Mouse (Mus musculus) gastrocnemius, adult 2 months (tissue): Measurements from ENCODE around the gene Rora. TPM values are rescaled to one million over a fixed set of nuclear protein-coding genes. Genes with fewer than 3 reads are reported as not detected.

Experiments
- DNase-seq: peaks from one replicate; pipeline ENCODE4 v3.0.0; 2022
- H3K27ac ChIP-seq: fragments of 200-600 bp; 2 replicates; pipeline ENCODE4 v1.8.1; 2022; ENCODE audit warnings: mild to moderate bottlenecking
- H3K4me3 ChIP-seq: fragments of 200-600 bp; 2 replicates; pipeline ENCODE4 v1.8.1; 2022; ENCODE audit warnings: mild to moderate bottlenecking, moderate library complexity
- CTCF ChIP-seq: fragments of 200-600 bp; IDR thresholded peaks from 2 replicates; pipeline ENCODE4 v1.8.1; 2022; ENCODE audit warnings: antibody characterized with exemption, mild to moderate bottlenecking, moderate library complexity
- intact Hi-C: fragments of 180-260 bp; cut with DNase I; formaldehyde crosslinking; loops from one replicate; pipeline ENCODE4 v1.15.1; 2025
- total RNA-seq, 2 experiments: library from RNA; stranded (reverse); gene quantifications; 2 replicates each; pipeline ENCODE4 v1.2.3; 2021

Gene Rora
- total RNA-seq, 2 experiments from 2014 or later = 60.6 to 112 TPM

DNA sequence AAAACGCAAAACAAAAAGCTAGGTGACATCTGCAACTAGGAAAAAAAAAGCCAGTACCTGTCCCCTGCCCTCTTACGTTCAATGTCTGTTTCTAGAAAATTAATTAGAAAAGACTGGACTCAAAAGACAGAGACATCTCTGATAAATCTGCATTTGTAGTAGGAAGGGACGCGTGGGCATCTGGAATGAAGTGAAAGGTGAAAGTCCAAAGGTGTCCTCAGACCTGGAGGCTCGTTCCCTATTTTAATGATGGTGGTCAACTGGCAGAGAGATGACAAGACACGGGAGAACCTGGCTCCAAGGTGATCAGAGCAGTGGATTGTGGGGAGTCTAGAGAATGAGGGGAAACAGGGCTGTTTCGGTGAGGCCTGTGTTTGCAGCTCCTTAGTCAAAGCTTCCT lies 674.0 kb downstream of the Rora start:
- no peak overlapping the region for H3K4me3 ChIP-seq
- TF ChIP-seq CTCF = no peak
- H3K27ac ChIP-seq = 0 out of 2 replicates have a peak overlapping the region, but pooled peaks have one; percentile 5
- intact Hi-C loops = no loop called here
- DNase-seq = no peak

DNA sequence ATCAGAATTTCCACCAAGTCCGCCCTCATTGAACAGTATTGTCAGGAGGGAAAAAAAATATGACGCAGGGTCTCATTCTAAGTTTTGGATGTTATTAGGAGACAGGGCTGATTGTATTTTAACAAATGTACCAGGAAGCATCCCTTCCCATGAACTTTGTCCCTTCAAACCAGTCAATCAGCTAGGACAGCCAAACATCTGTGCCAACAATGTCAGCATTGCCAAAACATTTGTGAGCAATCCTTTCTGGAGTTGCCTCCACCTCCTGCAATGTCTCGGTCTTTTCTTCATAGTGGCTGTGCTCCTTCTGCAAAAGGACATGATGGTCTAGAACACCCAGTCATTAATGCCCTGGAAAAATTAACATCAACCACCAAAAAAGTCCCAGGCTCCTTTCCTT lies 678.2 kb downstream of the Rora start:
- no peak overlapping the region for H3K4me3 ChIP-seq
- intact Hi-C loops = no loop called here
- DNase-seq = peak; percentile 51
- TF ChIP-seq CTCF = no peak
- H3K27ac ChIP-seq = peak overlapping the region; percentile 71

DNA sequence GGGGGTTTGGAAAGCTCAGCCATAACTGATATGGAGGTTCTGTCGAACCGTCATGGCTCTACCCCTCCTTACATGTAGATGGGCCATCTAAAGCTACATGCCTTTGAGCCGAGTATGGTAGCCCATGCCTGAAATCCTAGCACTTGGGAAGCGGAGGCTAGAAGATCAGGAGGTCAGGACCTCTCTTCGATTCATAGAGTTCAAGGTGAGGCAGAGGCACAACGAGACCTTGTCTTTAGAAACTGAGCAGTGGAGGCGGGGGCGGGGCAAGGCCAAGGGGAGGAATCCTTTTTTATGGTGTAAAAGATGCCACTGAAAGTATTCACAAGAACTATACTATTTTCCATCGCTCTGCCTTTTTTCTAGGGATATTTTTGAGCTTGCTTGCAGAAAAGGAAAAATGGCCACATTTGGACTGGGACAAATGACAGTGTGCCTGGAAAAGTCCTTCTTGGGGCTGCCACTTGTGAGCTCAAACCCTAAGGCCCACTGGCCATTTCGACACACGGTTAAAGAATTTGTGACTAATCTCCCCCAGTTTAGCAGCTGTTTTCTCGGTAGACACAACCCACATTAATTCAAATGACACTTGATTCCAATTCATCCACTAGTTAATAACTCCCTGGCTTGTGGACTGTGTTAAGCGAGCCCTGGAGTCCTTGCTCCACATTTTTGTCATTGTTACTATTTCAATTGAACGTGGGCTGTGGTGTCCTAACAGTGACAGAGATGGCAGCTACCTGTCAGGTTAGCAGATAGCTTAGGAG lies 679.4 kb downstream of the Rora start:
- H3K4me3 ChIP-seq = no peak overlapping the region
- intact Hi-C loops = no loop called here
- H3K27ac ChIP-seq = peak overlapping the region; percentile 71
- DNase-seq = no peak
- no peak for TF ChIP-seq CTCF

DNA sequence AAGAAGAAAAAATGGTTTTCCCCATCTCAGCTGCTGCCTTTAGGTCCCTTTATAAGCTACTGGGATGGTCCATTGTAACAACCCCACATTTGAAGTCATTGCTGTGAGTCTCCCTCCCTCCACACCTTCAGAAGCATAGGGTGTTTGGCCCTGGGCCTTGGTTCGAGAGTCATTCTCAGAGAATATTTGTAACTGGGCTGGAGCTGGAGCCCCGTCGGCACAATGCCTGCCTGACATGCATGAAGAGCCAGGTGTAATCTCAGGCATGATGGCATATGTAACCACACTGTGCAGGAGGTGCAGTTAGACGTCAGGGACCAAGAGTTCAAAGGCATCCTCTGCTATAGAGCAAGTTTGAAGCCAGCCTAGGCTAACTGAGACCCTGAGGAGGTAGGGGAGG lies 680.1 kb downstream of the Rora start:
- no peak overlapping the region for H3K4me3 ChIP-seq
- peak overlapping the region; percentile 67 for H3K27ac ChIP-seq
- no peak for DNase-seq
- intact Hi-C loops = no loop called here
- no peak for TF ChIP-seq CTCF

DNA sequence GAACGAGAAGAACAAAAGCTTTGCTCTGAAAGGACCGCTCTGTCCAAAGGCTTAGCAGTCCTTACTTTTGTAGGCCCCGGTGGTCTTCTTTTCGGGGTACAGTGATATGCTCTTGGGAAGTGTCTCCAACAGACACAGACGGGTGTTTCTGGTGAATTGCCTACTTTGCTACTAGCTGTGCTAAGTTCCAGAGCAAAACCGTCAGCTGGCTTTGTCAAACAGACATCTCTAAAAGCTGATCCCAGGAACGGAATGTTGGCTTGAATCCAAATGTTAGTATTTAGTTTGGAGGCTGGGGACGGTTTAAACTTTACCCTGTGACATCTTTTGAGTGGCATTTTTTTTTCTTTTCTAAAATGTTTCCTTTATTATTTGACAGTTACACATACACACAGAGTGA lies 680.5 kb downstream of the Rora start:
- TF ChIP-seq CTCF = no peak
- Histone ChIP-seq H3K27ac (peak overlapping the region; percentile 67), H3K4me3 (no peak overlapping the region)
- peak; percentile 37 for DNase-seq
- intact Hi-C loops = no loop called here

DNA sequence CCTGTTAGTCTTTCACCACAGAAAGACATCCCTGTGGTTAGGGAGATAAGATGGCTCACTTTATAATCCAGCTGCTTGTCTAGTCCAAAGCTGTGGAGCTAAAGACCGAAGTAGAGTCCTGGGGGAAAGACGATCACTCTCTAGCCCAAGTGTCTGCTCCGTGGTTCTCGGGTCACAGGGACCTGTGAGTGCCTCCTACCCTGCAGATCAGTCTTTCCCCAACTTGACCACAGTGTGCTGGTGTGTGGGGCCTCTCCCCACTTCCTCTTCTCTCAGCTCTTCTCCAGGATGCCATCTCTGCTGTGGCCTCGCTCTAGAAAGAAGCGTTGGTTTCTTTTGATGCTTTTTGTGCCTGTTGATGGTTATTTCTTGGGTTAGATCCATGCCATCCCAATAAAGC lies 682.5 kb downstream of the Rora start:
- Histone ChIP-seq H3K27ac (peak overlapping the region; percentile 6; the same call in 1 of the 2 replicates), H3K4me3 (no peak overlapping the region)
- TF ChIP-seq CTCF = no peak
- intact Hi-C loops = no loop called here
- no peak for DNase-seq

DNA sequence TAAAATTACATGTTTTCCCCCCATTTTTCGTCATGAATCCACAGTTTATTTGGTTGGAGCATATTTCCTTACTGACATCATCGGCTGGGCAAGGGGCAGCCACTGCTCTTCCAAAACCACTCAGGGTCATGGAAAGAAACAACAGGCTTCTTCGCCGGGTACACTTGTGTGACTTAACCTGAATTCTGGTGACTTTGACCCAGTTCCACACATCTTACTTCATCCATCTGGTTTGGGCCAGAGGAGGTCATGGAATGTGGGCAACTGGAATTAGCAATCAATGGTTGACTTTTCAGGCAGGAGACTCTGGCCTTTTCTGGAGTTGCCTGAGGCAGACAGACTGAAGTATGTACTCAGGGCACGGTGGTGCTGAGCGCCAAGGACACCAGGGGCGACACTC lies 685.6 kb downstream of the Rora start:
- Histone ChIP-seq H3K27ac (peak overlapping the region; percentile 61), H3K4me3 (no peak overlapping the region)
- TF ChIP-seq CTCF = no peak
- DNase-seq = no peak
- intact Hi-C loops = no loop called here

DNA sequence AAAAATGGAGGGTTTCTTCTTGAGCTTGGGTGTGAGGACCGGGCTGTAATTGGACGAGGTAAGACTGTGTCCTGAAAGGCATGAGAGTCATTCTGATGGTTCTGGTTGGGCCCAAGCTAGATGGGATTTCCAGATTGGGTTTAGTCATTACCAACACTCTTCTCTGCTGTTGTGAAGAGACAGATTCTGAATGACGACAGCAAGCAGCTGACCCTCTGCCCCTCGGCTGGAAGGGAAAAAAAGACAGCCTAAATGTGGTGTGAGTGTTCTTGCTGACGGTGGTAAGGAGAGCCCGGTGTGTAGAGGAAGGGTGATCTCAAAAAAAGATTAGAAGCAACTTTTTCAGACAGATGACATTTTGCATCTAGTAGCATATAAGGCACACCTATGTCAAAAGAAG lies 686.2 kb downstream of the Rora start:
- no peak for TF ChIP-seq CTCF
- DNase-seq = peak; percentile 10
- intact Hi-C loops = no loop called here
- no peak overlapping the region for H3K4me3 ChIP-seq
- peak overlapping the region; percentile 61 for H3K27ac ChIP-seq

DNA sequence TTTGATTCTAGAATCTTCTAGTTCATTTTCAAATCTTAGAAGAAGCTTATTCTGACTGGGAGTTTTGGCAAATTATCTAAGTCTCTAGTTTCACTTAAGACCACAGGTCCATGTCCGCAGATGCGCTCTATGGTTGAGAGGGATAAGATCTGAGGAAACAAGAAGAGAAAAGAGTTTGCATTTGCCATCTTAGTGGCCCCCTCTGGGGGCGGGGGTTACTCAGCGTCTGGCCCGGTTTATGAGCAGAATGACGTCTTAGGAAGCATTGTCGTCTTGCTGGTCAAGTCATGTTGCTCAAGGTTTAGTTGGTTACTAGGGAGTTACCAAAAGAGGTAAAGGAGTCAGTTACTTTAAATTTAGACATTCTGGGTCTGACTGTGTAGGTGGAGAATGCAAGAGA lies 686.8 kb downstream of the Rora start:
- no peak for TF ChIP-seq CTCF
- Histone ChIP-seq H3K27ac (peak overlapping the region; percentile 61), H3K4me3 (no peak overlapping the region)
- intact Hi-C loops = no loop called here
- DNase-seq = no peak

DNA sequence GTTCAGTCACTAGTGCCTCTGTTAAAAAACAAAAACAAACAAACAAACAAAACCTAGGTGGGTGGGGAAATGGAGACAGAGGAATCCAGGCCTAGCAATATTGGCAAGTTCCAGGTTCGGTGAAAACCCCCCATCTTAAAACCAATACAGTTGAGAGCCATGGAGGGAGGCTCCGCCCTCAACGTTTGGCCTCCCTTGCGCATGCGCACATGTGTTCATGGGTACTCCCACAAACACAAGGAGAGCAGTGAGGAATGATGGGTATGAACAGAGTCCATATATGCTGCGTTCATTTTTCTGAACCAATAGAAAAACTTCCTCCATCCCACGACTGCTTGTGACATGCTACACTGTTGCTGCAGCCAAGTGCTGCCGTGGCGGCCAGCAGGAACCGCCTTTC lies 690.3 kb downstream of the Rora start:
- Histone ChIP-seq H3K27ac (no peak overlapping the region), H3K4me3 (no peak overlapping the region)
- no peak for TF ChIP-seq CTCF
- peak; percentile 16 for DNase-seq
- intact Hi-C loops = no loop called here

DNA sequence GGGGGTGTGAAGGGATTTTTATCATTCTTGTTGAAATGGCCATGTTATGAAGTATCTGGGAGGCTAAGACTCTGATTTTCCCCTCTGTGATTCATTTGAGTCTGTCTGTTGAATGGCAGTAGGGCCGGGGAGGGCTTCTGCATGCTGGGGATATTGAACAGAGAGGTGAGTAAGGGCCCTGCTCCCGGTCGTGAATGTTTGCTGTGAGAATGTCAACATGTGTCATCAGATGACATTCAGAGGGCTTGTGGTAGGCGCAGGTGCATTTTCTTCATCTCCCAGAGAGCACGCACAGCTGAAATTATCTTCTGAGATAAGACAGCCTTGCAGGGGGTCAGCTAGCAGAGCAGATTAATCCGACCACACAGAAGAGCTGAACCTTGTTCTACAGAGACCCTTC lies 692.0 kb downstream of the Rora start:
- no peak for TF ChIP-seq CTCF
- no peak overlapping the region for H3K4me3 ChIP-seq
- intact Hi-C loops = loop anchor here (5.0 kb wide), 1 partner anchor 253 kb away; no protein-coding TSS in a partner anchor
- peak; percentile 14 for DNase-seq
- H3K27ac ChIP-seq = no peak overlapping the region

DNA sequence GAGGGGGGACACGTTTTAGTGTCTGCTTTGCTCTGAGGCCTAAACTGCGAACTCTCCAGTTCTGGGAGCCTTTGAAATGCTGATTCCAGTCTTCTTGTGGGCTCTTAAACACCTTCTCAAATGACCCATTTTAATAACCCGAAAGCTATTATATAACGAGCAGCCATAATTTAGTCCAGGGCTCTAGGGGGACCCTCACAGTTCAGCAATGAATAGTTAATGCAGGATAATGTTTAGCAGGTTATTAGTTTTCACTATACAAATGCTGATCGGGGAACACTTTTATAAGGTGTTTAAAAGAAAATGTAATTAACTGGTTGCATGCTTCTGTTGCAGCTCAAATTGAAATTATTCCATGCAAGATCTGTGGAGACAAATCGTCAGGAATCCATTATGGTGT lies 694.2 kb downstream of the Rora start:
- Histone ChIP-seq H3K27ac (peak overlapping the region; percentile 38; the same call in 1 of the 2 replicates), H3K4me3 (no peak overlapping the region)
- no peak for DNase-seq
- no peak for TF ChIP-seq CTCF
- intact Hi-C loops = loop anchor here (5.0 kb wide), 1 partner anchor 255 kb away; no protein-coding TSS in a partner anchor

DNA sequence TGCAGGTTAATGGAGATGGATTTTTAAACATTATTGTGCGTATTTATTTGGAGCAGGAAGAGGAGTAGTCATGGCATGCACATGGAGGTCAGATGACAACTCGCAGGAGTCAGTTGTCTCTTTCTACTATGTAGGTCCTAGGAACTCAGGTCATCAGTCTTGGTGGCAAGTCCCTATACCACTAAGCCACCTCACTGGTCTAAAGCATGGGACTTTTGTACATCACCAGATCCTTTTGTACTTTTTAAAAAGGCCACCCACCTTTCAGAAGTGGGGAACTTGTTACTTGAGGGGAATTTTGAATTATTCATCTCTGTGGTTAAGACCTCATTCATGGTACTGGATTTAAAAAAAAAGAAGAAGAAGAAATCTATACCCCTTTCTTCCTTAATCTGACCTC lies 696.0 kb downstream of the Rora start:
- intact Hi-C loops = loop anchor here (5.0 kb wide), 1 partner anchor 257 kb away; no protein-coding TSS in a partner anchor
- no peak overlapping the region for H3K27ac ChIP-seq
- TF ChIP-seq CTCF = no peak
- no peak for DNase-seq
- no peak overlapping the region for H3K4me3 ChIP-seq

DNA sequence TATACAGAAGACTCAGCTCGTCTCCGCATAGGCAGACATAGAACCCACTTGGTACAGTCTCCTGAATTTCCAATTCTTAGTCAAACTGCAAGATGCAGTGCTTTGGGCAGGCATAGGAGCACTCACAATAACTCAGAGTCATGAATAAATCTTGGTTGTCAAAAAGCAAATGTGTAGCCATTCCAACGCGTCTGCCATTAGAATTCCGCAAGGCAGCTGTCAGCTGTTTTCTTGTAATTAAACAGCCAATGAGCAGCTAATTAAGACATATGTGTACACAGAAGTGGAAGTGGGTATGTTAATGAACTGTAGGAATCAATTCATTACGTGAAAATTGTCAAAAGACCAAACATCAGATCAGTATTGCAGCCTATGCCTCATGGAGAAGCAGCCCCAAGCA lies 700.6 kb downstream of the Rora start:
- peak; percentile 8 for DNase-seq
- H3K4me3 ChIP-seq = no peak overlapping the region
- intact Hi-C loops = loop anchor here (5.0 kb wide), 1 partner anchor 57 kb away; no protein-coding TSS in a partner anchor
- TF ChIP-seq CTCF = no peak
- peak overlapping the region; percentile 56 for H3K27ac ChIP-seq
